Mouse (Mus musculus) 3T3-L1 (cell line): ENCODE data around the gene Cacna2d4.

Experiments
- DNase-seq: peaks from one replicate; pipeline ENCODE4 v3.0.0-alpha.2; 2015; ENCODE audit warnings: low read depth, low spot score

Cacna2d4 gene

GRCm38 (mm10) chr6:119220297-119220696 is 16.0 kb upstream of the Cacna2d4 start:
- peak; percentile 83 for DNase-seq

GRCm38 (mm10) chr6:119224451-119225195 is 11.7 kb upstream of the Cacna2d4 start:
- no peak for DNase-seq

- DNase-seq: no peak
Measured at GRCm38 (mm10) chr6:119225226-119225625, 11.1 kb upstream of the Cacna2d4 start.

- no peak for DNase-seq
Measured at GRCm38 (mm10) chr6:119225731-119226130, 10.6 kb upstream of the Cacna2d4 start.

- no peak for DNase-seq
Measured at GRCm38 (mm10) chr6:119227001-119227400, 9.3 kb upstream of the Cacna2d4 start.

GRCm38 (mm10) chr6:119228861-119229603 is 7.3 kb upstream of the Cacna2d4 start:
- no peak for DNase-seq

- peak; percentile 60 for DNase-seq
Measured at GRCm38 (mm10) chr6:119233066-119233465, 3.3 kb upstream of the Cacna2d4 start.

- DNase-seq: no peak
Measured at GRCm38 (mm10) chr6:119235441-119235840, 885 bp upstream of the Cacna2d4 start.

- peak; percentile 34 for DNase-seq
Measured at GRCm38 (mm10) chr6:119237427-119237989, 1.2 kb downstream of the Cacna2d4 start.

- no peak for DNase-seq
Measured at GRCm38 (mm10) chr6:119239341-119240005, 3.1 kb downstream of the Cacna2d4 start.

- no peak for DNase-seq
Measured at GRCm38 (mm10) chr6:119240256-119240655, 3.9 kb downstream of the Cacna2d4 start.

- no peak for DNase-seq
Measured at GRCm38 (mm10) chr6:119240871-119241705, 4.8 kb downstream of the Cacna2d4 start.

GRCm38 (mm10) chr6:119246082-119246481 is 9.8 kb downstream of the Cacna2d4 start:
- no peak for DNase-seq

- DNase-seq: no peak
Measured at GRCm38 (mm10) chr6:119248578-119248977, 12.3 kb downstream of the Cacna2d4 start.

- no peak for DNase-seq
Measured at GRCm38 (mm10) chr6:119249726-119250125, 13.4 kb downstream of the Cacna2d4 start.

- DNase-seq: no peak
Measured at GRCm38 (mm10) chr6:119251704-119252103, 15.4 kb downstream of the Cacna2d4 start.

GRCm38 (mm10) chr6:119276713-119277112 is 40.4 kb downstream of the Cacna2d4 start:
- DNase-seq: no peak

- no peak for DNase-seq
Measured at GRCm38 (mm10) chr6:119280761-119281160, 44.4 kb downstream of the Cacna2d4 start.

- no peak for DNase-seq
Measured at GRCm38 (mm10) chr6:119301310-119301709, 65.0 kb downstream of the Cacna2d4 start.

- DNase-seq: no peak
Measured at GRCm38 (mm10) chr6:119303331-119303730, 67.0 kb downstream of the Cacna2d4 start.

GRCm38 (mm10) chr6:119307867-119308413 is 71.6 kb downstream of the Cacna2d4 start:
- DNase-seq: no peak
